Mouse (Mus musculus): Measurements from ENCODE around the gene Kdm7a. TPM values are rescaled to one million over a fixed set of nuclear protein-coding genes. Genes with fewer than 3 reads are reported as not detected.

Kdm7a gene
- total RNA-seq, 4 experiments from 2014 or later, result 32.8 to 56.7 (median 45.0) TPM

DNA sequence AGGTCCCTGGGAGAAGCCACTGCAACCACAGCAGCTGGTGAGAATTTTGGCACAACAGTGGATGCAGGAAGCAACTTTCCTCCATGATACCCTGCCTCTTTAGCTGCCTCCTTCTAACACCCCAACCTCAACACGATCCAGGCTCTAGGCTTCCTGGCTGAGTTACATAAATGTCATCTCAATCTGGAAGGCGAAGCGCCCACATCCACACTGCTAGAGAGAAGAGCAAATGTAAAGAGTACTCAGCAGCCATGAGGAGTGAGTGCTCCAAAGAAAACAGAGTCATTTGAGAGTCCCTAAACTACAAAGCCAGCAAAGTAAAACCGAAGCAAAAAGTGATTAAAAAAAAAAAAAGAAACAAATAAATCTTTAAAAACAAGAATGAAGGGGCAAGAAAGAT lies 102.0 kb downstream of the Kdm7a start:
- no peak for DNase-seq (ENCODE audit: low spot score in 2 of 2)

Other genes with a start within 250 kb of the Kdm7a start
- gene Parp12, start 88.4 kb downstream of the Kdm7a start, total RNA-seq (2022), result 10 to 100 TPM in 2 of 4 experiments, 1 to 10 TPM in 2; 6.1 to 11.6 (median 8.3) TPM
- 10 to 100 TPM; 54.8 to 74.2 (median 64.4) TPM for gene Slc37a3, start 170.9 kb upstream of the Kdm7a start, total RNA-seq (2022)
- not detected for gene Rab19, start 174.4 kb upstream of the Kdm7a start, total RNA-seq (2022)
- gene Mkrn1, start 213.7 kb upstream of the Kdm7a start, total RNA-seq (2022), result 100 to 1,000 TPM; 106 to 118 (median 114) TPM